Mouse (Mus musculus): ENCODE data around the gene Fbxl13.

The Fbxl13 gene

GRCm38 (mm10) chr5:21572764-21573416 is 72.5 kb downstream of the Fbxl13 start:
- DNase-seq = no peak

DNA sequence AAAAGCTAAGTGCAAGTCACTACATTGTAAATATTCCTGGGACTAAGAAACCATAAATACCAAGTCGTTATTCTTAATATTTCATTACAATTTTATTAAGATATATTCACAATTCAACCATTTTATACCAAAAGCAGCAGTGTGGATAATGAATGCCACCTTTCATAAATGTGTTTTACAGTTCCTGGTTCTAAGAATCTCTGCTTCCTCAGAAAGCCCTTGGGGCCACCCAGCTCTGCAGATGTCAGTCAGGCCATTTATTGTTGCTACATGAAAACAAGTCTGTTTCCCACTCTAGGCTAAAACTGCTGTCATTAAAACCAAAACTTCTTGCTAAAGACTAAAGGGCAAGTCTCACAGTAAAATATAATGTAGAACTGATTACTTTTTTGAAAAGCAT is 77.7 kb downstream of the Fbxl13 start:
- DNase-seq = no peak

GRCm38 (mm10) chr5:21565392-21566065 is 79.9 kb downstream of the Fbxl13 start:
- DNase-seq = no peak

GRCm38 (mm10) chr5:21563936-21564335 is 81.5 kb downstream of the Fbxl13 start:
- DNase-seq = no peak

GRCm38 (mm10) chr5:21556502-21556901 is 88.9 kb downstream of the Fbxl13 start:
- no peak for DNase-seq

- DNase-seq = no peak
Observed at GRCm38 (mm10) chr5:21554732-21555131, 90.7 kb downstream of the Fbxl13 start.

DNA sequence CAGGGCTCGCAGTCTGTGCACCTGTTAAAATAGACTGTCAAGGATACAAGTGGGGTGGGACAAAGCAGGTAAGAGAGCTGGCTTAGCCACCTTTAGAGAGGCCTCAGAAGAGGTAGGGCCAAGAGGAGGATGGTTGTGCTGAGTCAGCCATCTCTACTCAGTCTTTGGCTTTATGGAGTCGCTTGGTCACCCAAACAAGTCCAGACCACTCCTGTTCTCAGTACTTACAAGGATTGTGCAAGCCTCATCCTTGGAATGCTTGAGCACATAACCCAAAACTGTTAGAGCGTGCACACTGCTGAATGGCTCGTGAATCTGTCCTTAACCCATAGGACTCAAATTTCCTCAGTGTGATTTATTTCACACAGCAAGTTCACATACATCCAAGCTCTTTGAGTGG is 91.7 kb downstream of the Fbxl13 start:
- no peak for DNase-seq

DNA sequence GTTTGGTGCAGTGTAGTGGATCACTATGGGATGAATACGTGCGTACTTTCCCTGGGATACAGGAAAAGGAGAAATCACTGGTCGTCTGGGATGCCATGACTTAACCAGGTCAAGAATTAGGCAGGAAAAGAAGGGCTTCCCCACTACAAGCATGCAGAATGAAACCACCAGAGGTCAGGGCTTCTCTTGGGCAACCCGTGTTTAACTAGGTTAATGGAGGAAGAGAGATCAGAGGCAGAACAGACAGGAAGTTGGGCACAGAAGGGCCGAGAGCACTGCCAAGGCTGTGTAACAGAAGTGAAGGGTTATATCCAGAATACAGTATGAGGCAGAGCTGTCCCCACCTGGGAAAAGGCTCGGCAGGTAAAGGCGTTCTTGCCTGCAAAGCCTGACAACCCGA is 98.4 kb downstream of the Fbxl13 start:
- no peak for DNase-seq

DNA sequence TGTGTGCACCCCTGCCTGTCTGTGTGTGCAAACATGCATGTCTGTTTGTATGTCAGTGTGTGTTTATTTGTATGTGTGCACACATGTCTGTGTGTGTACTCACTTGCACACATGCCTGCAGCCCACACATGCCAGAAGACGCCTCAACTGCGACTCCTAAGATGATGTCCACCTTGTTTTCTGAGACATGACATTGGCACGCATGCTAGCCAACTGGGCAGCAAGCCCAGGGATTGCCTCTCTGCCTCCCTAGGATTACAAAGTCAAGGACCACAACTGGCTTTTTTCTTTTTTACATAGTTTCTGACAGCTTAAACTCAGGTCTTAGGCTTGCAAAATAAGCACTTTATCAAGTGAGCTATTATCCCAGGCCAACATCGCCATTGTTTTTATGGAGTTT is 99.6 kb downstream of the Fbxl13 start:
- DNase-seq = no peak

DNA sequence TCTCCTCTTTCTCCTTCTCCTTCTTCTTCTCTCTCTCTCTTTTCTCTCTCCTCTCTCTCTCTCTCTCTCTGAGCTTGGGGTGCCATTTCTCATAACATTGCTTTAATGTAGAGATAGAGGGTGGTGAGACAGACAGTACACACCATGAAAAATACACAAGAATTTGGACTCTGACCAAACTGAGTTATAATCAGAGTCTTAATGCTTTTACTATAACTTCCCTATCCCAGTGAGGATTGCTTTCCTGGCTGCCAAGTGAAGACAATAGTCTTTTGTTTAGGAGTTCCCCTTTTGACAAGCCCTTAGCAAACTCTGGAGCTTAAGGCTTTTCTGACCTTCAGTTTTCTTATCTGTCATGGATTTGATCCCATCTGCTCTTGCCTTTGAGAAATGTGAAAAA is 100.2 kb downstream of the Fbxl13 start:
- DNase-seq = no peak

GRCm38 (mm10) chr5:21544821-21545220 is 100.6 kb downstream of the Fbxl13 start:
- DNase-seq = no peak

GRCm38 (mm10) chr5:21543409-21544201 is 101.8 kb downstream of the Fbxl13 start, which contains the start of gene Lrrc17:
Gene Lrrc17, plus strand, starts transcription at chr5:21543559.
- DNase-seq = no peak

DNA sequence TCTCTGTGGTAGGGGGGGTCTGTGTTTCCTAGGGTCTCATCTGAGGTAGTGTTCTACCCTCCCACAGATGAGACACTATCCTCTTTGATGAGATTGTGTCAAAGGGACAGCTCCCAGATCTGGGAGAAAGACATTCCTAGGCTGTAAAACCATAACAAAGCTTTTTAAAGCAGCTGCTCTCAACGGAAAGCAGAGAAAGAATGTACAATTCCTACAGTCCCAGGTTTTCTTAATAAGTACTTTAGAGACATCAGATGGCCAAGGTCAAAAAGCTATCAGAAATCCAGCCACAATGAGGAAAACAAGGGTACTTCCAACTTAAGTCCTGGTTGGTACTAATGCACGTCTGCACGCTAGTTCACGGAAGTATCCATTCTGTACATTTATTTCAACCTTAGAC is 103.2 kb downstream of the Fbxl13 start:
- no peak for DNase-seq

GRCm38 (mm10) chr5:21532921-21533320 is 112.5 kb downstream of the Fbxl13 start:
- DNase-seq = no peak

GRCm38 (mm10) chr5:21532126-21532525 is 113.3 kb downstream of the Fbxl13 start:
- no peak for DNase-seq

DNA sequence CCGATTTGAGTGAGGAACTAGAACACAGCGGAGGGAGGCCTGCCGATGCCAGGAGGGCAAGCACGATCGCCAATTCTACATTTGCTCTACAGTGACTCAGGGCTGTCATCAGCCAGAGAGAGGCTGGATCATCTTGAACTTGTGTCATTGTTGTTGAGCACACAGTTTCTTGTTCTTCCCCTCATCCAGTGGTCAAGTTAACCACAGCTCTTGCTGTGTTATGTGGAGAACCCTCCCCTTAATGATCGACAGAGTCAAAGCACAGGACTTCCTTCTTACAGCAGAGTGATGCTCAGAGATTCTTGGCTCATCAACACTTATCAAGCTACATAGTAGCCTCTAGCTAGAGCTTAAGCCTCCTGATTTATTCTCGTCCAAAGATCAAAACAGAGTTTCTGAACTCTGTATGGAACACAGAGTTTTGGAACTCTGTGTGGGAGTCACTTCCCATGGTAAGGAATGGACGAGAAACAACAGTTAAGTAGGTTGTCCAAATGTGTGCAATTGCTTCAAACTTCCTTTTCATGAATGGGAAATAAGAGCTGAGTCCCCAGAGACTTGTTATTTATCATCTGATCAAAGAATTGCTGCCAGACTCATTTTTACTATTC is 116.2 kb downstream of the Fbxl13 start:
- no peak for DNase-seq

DNA sequence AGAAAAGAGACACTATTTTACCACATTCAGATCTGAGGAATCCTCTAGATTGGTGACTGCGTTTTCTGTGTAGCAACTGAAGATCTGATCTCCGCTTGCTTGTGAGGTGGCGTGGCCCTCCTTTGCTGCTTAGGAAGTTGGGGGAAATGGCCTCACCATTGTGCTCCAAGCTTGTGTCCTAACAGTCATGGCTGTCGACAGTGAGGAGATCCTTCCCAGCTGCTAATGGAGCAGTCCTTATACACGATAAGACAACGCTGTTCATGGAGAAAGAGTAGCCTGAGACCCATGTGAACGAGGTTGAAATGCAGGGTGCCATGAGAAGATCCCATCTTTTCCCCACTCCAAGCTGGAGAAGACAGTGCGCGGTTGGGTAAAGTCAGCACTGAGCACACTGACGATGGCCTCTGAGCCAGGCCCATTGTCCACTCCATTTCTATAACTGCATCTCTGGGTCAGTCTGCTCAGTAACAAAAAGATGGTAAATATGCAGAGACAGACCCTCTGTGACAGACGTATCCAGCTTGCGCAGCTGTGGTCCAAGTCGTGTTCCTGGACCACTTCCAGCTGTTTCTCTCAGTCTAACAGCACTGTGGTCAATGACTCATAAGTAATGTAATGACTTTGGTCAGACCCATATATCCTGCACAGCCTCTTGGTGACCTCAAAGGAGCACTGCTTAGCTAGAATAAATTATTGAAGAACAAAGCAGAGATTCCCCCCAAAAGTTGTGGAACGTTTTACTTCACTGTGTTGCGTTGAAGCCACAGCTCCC is 117.2 kb downstream of the Fbxl13 start:
- DNase-seq = no peak

DNA sequence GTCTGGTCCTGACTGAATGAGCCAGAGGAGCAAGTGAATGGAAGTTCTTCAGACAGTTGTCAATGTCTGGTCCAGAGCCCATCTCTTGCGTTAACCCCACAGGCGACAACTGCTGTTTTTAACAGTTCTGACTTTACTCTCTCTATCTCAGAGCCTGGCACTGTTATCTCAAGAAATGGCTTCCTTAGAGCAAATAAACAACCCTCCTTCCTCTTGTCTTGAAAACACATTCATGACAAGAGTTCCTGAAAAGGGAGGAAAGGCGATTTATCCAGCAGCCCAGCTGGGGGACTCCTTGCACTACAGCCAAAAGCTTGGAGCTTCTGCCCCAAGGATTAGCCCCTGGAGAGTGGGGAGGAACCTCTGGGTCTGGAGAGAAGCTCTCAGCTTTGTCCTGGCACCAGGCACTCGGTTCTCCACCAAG is 117.9 kb downstream of the Fbxl13 start:
- no peak for DNase-seq

- DNase-seq = no peak
Observed at GRCm38 (mm10) chr5:21526835-21527485, 118.5 kb downstream of the Fbxl13 start.

GRCm38 (mm10) chr5:21519166-21519565 is 126.3 kb downstream of the Fbxl13 start:
- no peak for DNase-seq

GRCm38 (mm10) chr5:21518207-21518606 is 127.2 kb downstream of the Fbxl13 start:
- DNase-seq = no peak

- no peak for DNase-seq
Observed at GRCm38 (mm10) chr5:21517562-21517961, 127.9 kb downstream of the Fbxl13 start.
